ENCODE assay signal across 32 mouse cellular contexts in the genomic region with DNA sequence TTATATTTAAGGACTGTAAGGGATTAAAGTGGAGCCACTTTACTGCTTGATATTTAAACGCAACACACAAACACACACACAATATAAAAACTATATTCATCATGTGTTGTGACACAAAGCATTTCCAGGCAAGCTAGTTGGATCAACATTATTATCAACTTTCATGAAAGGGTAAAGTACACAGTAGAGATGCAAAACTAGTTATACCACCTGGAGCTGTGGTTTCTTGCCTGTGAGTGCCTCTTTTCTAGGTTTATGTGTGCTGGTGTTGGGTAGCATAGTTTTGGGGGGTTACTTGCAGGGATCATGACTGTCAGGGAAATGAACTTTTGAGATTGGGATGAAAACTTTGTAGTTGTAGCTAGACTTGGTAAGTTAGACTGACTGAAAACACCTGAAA.
"Had no signal": no experiment of that assay in that cellular context is flagged by ENCODE, and none has a peak within 500 bp of the region (broad histone marks: within the 10 kb centered on the region; RNA-seq: fewer than 3 reads in every experiment).

No protein-coding gene starts in this region.

- H3K27me3 ChIP-seq: limb, embryonic 12.5 days; limb, embryonic 13.5 days; limb, embryonic 15.5 days; liver, embryonic 12.5 days; liver, embryonic 13.5 days; liver, embryonic 15.5 days; lung, embryonic 15.5 days; megakaryocyte, embryonic 14.5 days; midbrain, embryonic 12.5 days; midbrain, embryonic 13.5 days; midbrain, embryonic 15.5 days had no signal

- H3K4me1 ChIP-seq: limb, embryonic 10.5 days; limb, embryonic 12.5 days; limb, embryonic 13.5 days; limb, embryonic 15.5 days; liver, embryonic 12.5 days; liver, embryonic 13.5 days; liver, embryonic 15.5 days; lung, embryonic 15.5 days; megakaryocyte, embryonic 14.5 days; midbrain, embryonic 10.5 days; midbrain, embryonic 12.5 days; midbrain, embryonic 13.5 days; midbrain, embryonic 15.5 days had no signal

- H3K36me3 ChIP-seq: limb, embryonic 10.5 days; limb, embryonic 12.5 days; limb, embryonic 13.5 days; limb, embryonic 15.5 days; liver, embryonic 12.5 days; liver, embryonic 13.5 days; liver, embryonic 15.5 days; lung, embryonic 15.5 days; midbrain, embryonic 10.5 days; midbrain, embryonic 12.5 days; midbrain, embryonic 13.5 days; midbrain, embryonic 15.5 days had no signal

- H3K27ac ChIP-seq: left cerebral cortex, adult 2 months; limb, embryonic 10.5 days; limb, embryonic 12.5 days; limb, embryonic 13.5 days; limb, embryonic 15.5 days; liver, embryonic 12.5 days; liver, embryonic 13.5 days; liver, embryonic 14.5 days; liver, embryonic 15.5 days; lung, embryonic 15.5 days; macrophage; midbrain, embryonic 10.5 days; midbrain, embryonic 12.5 days; midbrain, embryonic 13.5 days; midbrain, embryonic 15.5 days had no signal

- H3K4me3 ChIP-seq: left cerebral cortex, adult 2 months; limb, embryonic 10.5 days; limb, embryonic 12.5 days; limb, embryonic 13.5 days; limb, embryonic 15.5 days; liver, embryonic 12.5 days; liver, embryonic 13.5 days; liver, embryonic 15.5 days; lung, embryonic 15.5 days; megakaryocyte, embryonic 14.5 days; midbrain, embryonic 10.5 days; midbrain, embryonic 12.5 days; midbrain, embryonic 13.5 days; midbrain, embryonic 15.5 days; myocyte had no signal

- H3K4me2 ChIP-seq: limb, embryonic 12.5 days; limb, embryonic 13.5 days; limb, embryonic 15.5 days; liver, embryonic 11.5 days; liver, embryonic 12.5 days; liver, embryonic 13.5 days; liver, embryonic 15.5 days; lung, embryonic 14.5 days; lung, embryonic 15.5 days; midbrain, embryonic 11.5 days; midbrain, embryonic 12.5 days; midbrain, embryonic 13.5 days; midbrain, embryonic 15.5 days had no signal

- DNase-seq: left cerebral cortex, postnatal 4 days; liver; liver, embryonic 13.5 days; liver, postnatal 0 days; lung, adult 18-20 months; lung, adult 2 months; lung, embryonic 14.5 days; lung, postnatal 10 days; lung, postnatal 14 days; lung, postnatal 36 days; lung, postnatal 4 days; midbrain, embryonic 14.5 days had no signal

- H3K9me3 ChIP-seq: limb, embryonic 10.5 days; limb, embryonic 12.5 days; limb, embryonic 13.5 days; limb, embryonic 15.5 days; liver, embryonic 12.5 days; liver, embryonic 13.5 days; liver, embryonic 15.5 days; lung, embryonic 15.5 days; megakaryocyte, embryonic 14.5 days; midbrain, embryonic 10.5 days; midbrain, embryonic 12.5 days; midbrain, embryonic 13.5 days; midbrain, embryonic 15.5 days had no signal

- ATAC-seq: liver, embryonic 12.5 days; liver, postnatal 0 days; lung, postnatal 0 days; midbrain, embryonic 13.5 days; midbrain, embryonic 15.5 days; midbrain, embryonic 16.5 days had no signal

- H3K9ac ChIP-seq: limb, embryonic 12.5 days; limb, embryonic 13.5 days; limb, embryonic 15.5 days; liver, embryonic 12.5 days; liver, embryonic 13.5 days; liver, embryonic 14.5 days; liver, embryonic 15.5 days; liver, postnatal 0 days; lung, embryonic 14.5 days; lung, embryonic 15.5 days; midbrain, embryonic 12.5 days; midbrain, embryonic 13.5 days; midbrain, embryonic 15.5 days had no signal
